Mouse (Mus musculus) stomach, embryonic 16.5 days (tissue): ENCODE measurements around the gene Mcm2. TPM values are rescaled to one million over a fixed set of nuclear protein-coding genes. Genes with fewer than 3 reads are reported as not detected.

Experiments used
- ATAC-seq: fragments of 200-750 bp; cut with Nextera tagmentation; 2 replicates; pipeline ENCODE4 v1.8.0; 2017; ENCODE audit warnings: moderate number of reproducible peaks, moderate TSS enrichment; ENCODE audit not compliant: insufficient read depth, low FRiP score
- H3K27ac ChIP-seq: fragments of 300-500 bp; sonication (generic); 2 replicates; pipeline ENCODE4 v1.5.1; 2014; ENCODE audit warnings: low read length
- H3K27me3 ChIP-seq: fragments of 300-500 bp; sonication (generic); 2 replicates; pipeline ENCODE4 v1.6.1; 2014; ENCODE audit warnings: low read length, control low read depth, mixed read lengths; ENCODE audit not compliant: control insufficient read depth, insufficient read depth
- H3K36me3 ChIP-seq: fragments of 300-500 bp; sonication (generic); 2 replicates; pipeline ENCODE4 v1.6.1; 2014; ENCODE audit warnings: low read length; ENCODE audit not compliant: control insufficient read depth, insufficient read depth
- H3K4me1 ChIP-seq: fragments of 300-500 bp; sonication (generic); 2 replicates; pipeline ENCODE4 v1.6.1; 2014; ENCODE audit warnings: low read length, control low read depth, mixed read lengths; ENCODE audit not compliant: control insufficient read depth, insufficient read depth
- H3K4me2 ChIP-seq: fragments of 300-500 bp; sonication (generic); 2 replicates; pipeline ENCODE4 v1.6.1; 2014; ENCODE audit warnings: low read depth, low read length, mixed read lengths
- H3K4me3 ChIP-seq: fragments of 300-500 bp; sonication (generic); replicated peaks from 2 replicates; pipeline ENCODE4 v1.5.1; 2014; ENCODE audit warnings: mild to moderate bottlenecking, low read length
- H3K9ac ChIP-seq: fragments of 300-500 bp; sonication (generic); 2 replicates; pipeline ENCODE4 v1.6.1; 2014; ENCODE audit warnings: low read length
- H3K9me3 ChIP-seq: fragments of 300-500 bp; sonication (generic); replicated peaks from 2 replicates; pipeline ENCODE4 v1.6.1; 2016; ENCODE audit warnings: low read length, control low read depth; ENCODE audit not compliant: control insufficient read depth
- WGBS: fragments of 180-500 bp; shearing (Covaris S2); extraction: QIAGEN DNeasy Blood & Tissue Kit; methylation state at CpG from one replicate; pipeline ENCODE4 v1.1.7; 2014; 5-methylcytosine and 5-hydroxymethylcytosine counted together
- polyA plus RNA-seq: library from polyadenylated mRNA; unstranded; fragments of >200 nt; fragmentation: Nextera tagmentation; extraction: Ambion mirVana; gene quantifications from 2 replicates; pipeline ENCODE4 v1.2.1, GENCODE M21; 2015

The Mcm2 gene
- polyA plus RNA-seq, 1 experiment from 2014 or later, result 98.4 TPM

- no peaks in the 10 kb centered on the region for H3K9me3 ChIP-seq
- no peaks in the 10 kb centered on the region for H3K36me3 ChIP-seq
- H3K4me1 ChIP-seq, result peaks cover 11% of the 10 kb centered on the region
- WGBS, result 45% methylated on average over 4 of the region's 4 CpGs
- no peak overlapping the region for H3K4me3 ChIP-seq
- H3K27ac ChIP-seq, result no peak overlapping the region
- no peak for ATAC-seq
- H3K4me2 ChIP-seq, result no peak overlapping the region
- no peak overlapping the region for H3K9ac ChIP-seq
- no peaks in the 10 kb centered on the region for H3K27me3 ChIP-seq
Observed at GRCm38 (mm10) chr6:88937971-88938663, 39.5 kb upstream of the Mcm2 start.

GRCm38 (mm10) chr6:88937214-88937549 is 38.6 kb upstream of the Mcm2 start:
- ATAC-seq, result no peak
- Histone ChIP-seq H3K36me3 (no peaks in the 10 kb centered on the region), H3K27ac (no peak overlapping the region), H3K27me3 (no peaks in the 10 kb centered on the region), H3K4me1 (peaks cover 11% of the 10 kb centered on the region), H3K4me3 (no peak overlapping the region), H3K9me3 (no peaks in the 10 kb centered on the region), H3K4me2 (no peak overlapping the region), H3K9ac (no peak overlapping the region)
- WGBS, result 59% methylated on average over 4 of the region's 4 CpGs

- peaks cover 11% of the 10 kb centered on the region for H3K4me1 ChIP-seq
- no peaks in the 10 kb centered on the region for H3K27me3 ChIP-seq
- no peaks in the 10 kb centered on the region for H3K9me3 ChIP-seq
- H3K9ac ChIP-seq, result no peak overlapping the region
- no peak for ATAC-seq
- H3K36me3 ChIP-seq, result no peaks in the 10 kb centered on the region
- H3K4me3 ChIP-seq, result no peak overlapping the region
- H3K27ac ChIP-seq, result no peak overlapping the region
- WGBS, result 64% methylated on average over 13 of the region's 13 CpGs
- no peak overlapping the region for H3K4me2 ChIP-seq
Observed at GRCm38 (mm10) chr6:88936342-88937213, 38.0 kb upstream of the Mcm2 start.

- no peaks in the 10 kb centered on the region for H3K36me3 ChIP-seq
Observed at GRCm38 (mm10) chr6:88935735-88936276, 37.2 kb upstream of the Mcm2 start.

GRCm38 (mm10) chr6:88934816-88935215 is 36.2 kb upstream of the Mcm2 start:
- Histone ChIP-seq H3K27ac (no peak overlapping the region), H3K9me3 (no peaks in the 10 kb centered on the region), H3K4me3 (no peak overlapping the region), H3K36me3 (no peaks in the 10 kb centered on the region), H3K4me1 (peaks cover 11% of the 10 kb centered on the region), H3K27me3 (no peaks in the 10 kb centered on the region), H3K4me2 (no peak overlapping the region), H3K9ac (no peak overlapping the region)
- ATAC-seq, result no peak
- 10% methylated on average over 4 of the region's 4 CpGs for WGBS

More at GRCm38 (mm10) chr6:88935735-88936276, 37.2 kb upstream of the Mcm2 start:
- no peak for ATAC-seq
- no peaks in the 10 kb centered on the region for H3K27me3 ChIP-seq
- no peak overlapping the region for H3K27ac ChIP-seq
- H3K9ac ChIP-seq, result no peak overlapping the region
- H3K4me2 ChIP-seq, result no peak overlapping the region
- peaks cover 11% of the 10 kb centered on the region for H3K4me1 ChIP-seq
- WGBS, result 13% methylated on average over 4 of the region's 4 CpGs
- no peak overlapping the region for H3K4me3 ChIP-seq
- H3K9me3 ChIP-seq, result no peaks in the 10 kb centered on the region

- Histone ChIP-seq H3K4me1 (peaks cover 11% of the 10 kb centered on the region), H3K9ac (no peak overlapping the region), H3K9me3 (no peaks in the 10 kb centered on the region), H3K27me3 (no peaks in the 10 kb centered on the region), H3K27ac (no peak overlapping the region), H3K4me2 (no peak overlapping the region), H3K4me3 (no peak overlapping the region), H3K36me3 (no peaks in the 10 kb centered on the region)
- WGBS, result 67% methylated on average over 4 of the region's 4 CpGs
- ATAC-seq, result no peak
Observed at GRCm38 (mm10) chr6:88934132-88934531, 35.6 kb upstream of the Mcm2 start.

GRCm38 (mm10) chr6:88931449-88931848 is 32.9 kb upstream of the Mcm2 start:
- 53% methylated on average over 2 of the region's 2 CpGs for WGBS
- Histone ChIP-seq H3K36me3 (no peaks in the 10 kb centered on the region), H3K4me3 (no peak overlapping the region), H3K27me3 (no peaks in the 10 kb centered on the region), H3K9me3 (no peaks in the 10 kb centered on the region), H3K9ac (no peak overlapping the region), H3K4me2 (no peak overlapping the region), H3K4me1 (peaks cover 18% of the 10 kb centered on the region), H3K27ac (no peak overlapping the region)
- ATAC-seq, result no peak

- Histone ChIP-seq H3K27ac (no peak overlapping the region), H3K27me3 (no peaks in the 10 kb centered on the region), H3K9ac (no peak overlapping the region), H3K4me1 (peaks cover 25% of the 10 kb centered on the region), H3K4me3 (no peak overlapping the region), H3K36me3 (no peaks in the 10 kb centered on the region), H3K9me3 (no peaks in the 10 kb centered on the region), H3K4me2 (no peak overlapping the region)
- WGBS, result 56% methylated on average over 7 of the region's 7 CpGs
- no peak for ATAC-seq
Observed at GRCm38 (mm10) chr6:88930049-88930448, 31.5 kb upstream of the Mcm2 start.

- no peak for ATAC-seq
- Histone ChIP-seq H3K4me3 (no peak overlapping the region), H3K36me3 (no peaks in the 10 kb centered on the region), H3K9me3 (no peaks in the 10 kb centered on the region), H3K27ac (no peak overlapping the region), H3K4me1 (peaks cover 23% of the 10 kb centered on the region), H3K27me3 (no peaks in the 10 kb centered on the region), H3K9ac (no peak overlapping the region), H3K4me2 (no peak overlapping the region)
- 54% methylated on average over 6 of the region's 6 CpGs for WGBS
Observed at GRCm38 (mm10) chr6:88929451-88929850, 30.9 kb upstream of the Mcm2 start.
